Mouse (Mus musculus): ENCODE results near the gene Dynll1. TPM values are rescaled to one million over a fixed set of nuclear protein-coding genes. Genes with fewer than 3 reads are reported as not detected.

The Dynll1 gene
- polyA plus RNA-seq, 1 experiment: 690 TPM

- H3K27me3 ChIP-seq (ENCODE audit: control insufficient read depth, insufficient read depth, insufficient read length): no peaks in the 10 kb centered on the region
- peaks cover 30% of the 10 kb centered on the region for H3K79me3 ChIP-seq (ENCODE audit: low read depth)
- peaks cover 40% of the 10 kb centered on the region for H3K36me3 ChIP-seq (ENCODE audit: control insufficient read depth, insufficient read depth)
- H3ac ChIP-seq (ENCODE audit: control insufficient read depth, insufficient read length, low read depth): peak within 1 kb of the TSS; percentile 91
- peak within 1 kb of the TSS; percentile 71 for H3K4me3 ChIP-seq (ENCODE audit: insufficient read depth, poor library complexity, severe bottlenecking)
- peaks cover 72% of the 10 kb centered on the region for H3K79me2 ChIP-seq (ENCODE audit: control insufficient read depth, insufficient read depth)
- TF ChIP-seq MAX (IDR thresholded peaks at IDR 0.05) (peak; percentile 52), CTCF (IDR thresholded peaks at IDR 0.05; ENCODE audit: control insufficient read depth, insufficient read depth, insufficient read length) (no peak), MYOD1 (IDR thresholded peaks at IDR 0.05; ENCODE audit: control insufficient read depth, insufficient read length, low read depth) (no peak), CEBPB (IDR thresholded peaks at IDR 0.05; ENCODE audit: low read depth) (no peak), USF1 (IDR thresholded peaks at IDR 0.05; ENCODE audit: low read depth) (peak; percentile 3), MYOG (IDR thresholded peaks at IDR 0.05; ENCODE audit: control insufficient read depth, extremely low read depth, insufficient read length) (no peak)
These were observed 39.9 kb upstream of the Dynll1 start, which contains the start of the genes Gatc and Triap1 for GRCm38 (mm10) chr5:115340577-115341313. Gene Gatc, minus strand, starts transcription at chr5:115341178. Gene Triap1, plus strand, starts transcription at chr5:115341225.

- Histone ChIP-seq H3K79me3 (ENCODE audit: low read depth) (peaks cover 23% of the 10 kb centered on the region), H3K79me2 (ENCODE audit: control insufficient read depth, insufficient read depth) (peaks cover 65% of the 10 kb centered on the region), H3ac (ENCODE audit: control insufficient read depth, insufficient read length, low read depth) (no peak overlapping the region), H3K36me3 (ENCODE audit: control insufficient read depth, insufficient read depth) (peaks cover 39% of the 10 kb centered on the region), H3K4me3 (ENCODE audit: insufficient read depth, poor library complexity, severe bottlenecking) (peak overlapping the region; percentile 71), H3K27me3 (ENCODE audit: control insufficient read depth, insufficient read depth, insufficient read length) (no peaks in the 10 kb centered on the region)
- TF ChIP-seq FOSL1 (IDR thresholded peaks at IDR 0.05; ENCODE audit: insufficient read depth, low read length, poor library complexity, severe bottlenecking): no peak
- no peak for TF ChIP-seq USF1 (IDR thresholded peaks at IDR 0.05; ENCODE audit: low read depth)
- no peak for TF ChIP-seq CTCF (IDR thresholded peaks at IDR 0.05; ENCODE audit: control insufficient read depth, insufficient read depth, insufficient read length)
- TF ChIP-seq MYOG (IDR thresholded peaks at IDR 0.05; ENCODE audit: control insufficient read depth, extremely low read depth, insufficient read length): no peak
- no peak for TF ChIP-seq MAX (IDR thresholded peaks at IDR 0.05)
- TF ChIP-seq MYOD1 (IDR thresholded peaks at IDR 0.05; ENCODE audit: control insufficient read depth, insufficient read length, low read depth): no peak
- no peak for TF ChIP-seq CEBPB (IDR thresholded peaks at IDR 0.05; ENCODE audit: low read depth)
These were observed 39.2 kb upstream of the Dynll1 start for GRCm38 (mm10) chr5:115340007-115340406.

- TF ChIP-seq CTCF (IDR thresholded peaks at IDR 0.05; ENCODE audit: control insufficient read depth, insufficient read depth, insufficient read length): no peak
- no peak for TF ChIP-seq MYOD1 (IDR thresholded peaks at IDR 0.05; ENCODE audit: control insufficient read depth, insufficient read length, low read depth)
- no peak for TF ChIP-seq MAX (IDR thresholded peaks at IDR 0.05)
- no peak for TF ChIP-seq MYOG (IDR thresholded peaks at IDR 0.05; ENCODE audit: control insufficient read depth, extremely low read depth, insufficient read length)
- TF ChIP-seq FOSL1 (IDR thresholded peaks at IDR 0.05; ENCODE audit: insufficient read depth, low read length, poor library complexity, severe bottlenecking): no peak
- TF ChIP-seq USF1 (IDR thresholded peaks at IDR 0.05; ENCODE audit: low read depth): no peak
- no peak for TF ChIP-seq CEBPB (IDR thresholded peaks at IDR 0.05; ENCODE audit: low read depth)
- Histone ChIP-seq H3K4me3 (ENCODE audit: insufficient read depth, poor library complexity, severe bottlenecking) (no peak overlapping the region), H3K27me3 (ENCODE audit: control insufficient read depth, insufficient read depth, insufficient read length) (no peaks in the 10 kb centered on the region), H3K79me2 (ENCODE audit: control insufficient read depth, insufficient read depth) (peaks cover 42% of the 10 kb centered on the region), H3K36me3 (ENCODE audit: control insufficient read depth, insufficient read depth) (peaks cover 69% of the 10 kb centered on the region), H3ac (ENCODE audit: control insufficient read depth, insufficient read length, low read depth) (no peak overlapping the region), H3K79me3 (ENCODE audit: low read depth) (peaks cover 33% of the 10 kb centered on the region)
These were observed 32.8 kb upstream of the Dynll1 start for GRCm38 (mm10) chr5:115333626-115334025.

GRCm38 (mm10) chr5:115330955-115331354, 30.2 kb upstream of the Dynll1 start:
- H3ac ChIP-seq (ENCODE audit: control insufficient read depth, insufficient read length, low read depth): no peak overlapping the region
- peaks cover 65% of the 10 kb centered on the region for H3K36me3 ChIP-seq (ENCODE audit: control insufficient read depth, insufficient read depth)
- no peak overlapping the region for H3K4me3 ChIP-seq (ENCODE audit: insufficient read depth, poor library complexity, severe bottlenecking)
- H3K79me2 ChIP-seq (ENCODE audit: control insufficient read depth, insufficient read depth): peaks cover 66% of the 10 kb centered on the region
- H3K79me3 ChIP-seq (ENCODE audit: low read depth): peaks cover 47% of the 10 kb centered on the region
- TF ChIP-seq MYOD1 (IDR thresholded peaks at IDR 0.05; ENCODE audit: control insufficient read depth, insufficient read length, low read depth) (no peak), CEBPB (IDR thresholded peaks at IDR 0.05; ENCODE audit: low read depth) (no peak), CTCF (IDR thresholded peaks at IDR 0.05; ENCODE audit: control insufficient read depth, insufficient read depth, insufficient read length) (no peak), MYOG (IDR thresholded peaks at IDR 0.05; ENCODE audit: control insufficient read depth, extremely low read depth, insufficient read length) (no peak), MAX (IDR thresholded peaks at IDR 0.05) (no peak), USF1 (IDR thresholded peaks at IDR 0.05; ENCODE audit: low read depth) (no peak), FOSL1 (IDR thresholded peaks at IDR 0.05; ENCODE audit: insufficient read depth, low read length, poor library complexity, severe bottlenecking) (no peak)
- H3K27me3 ChIP-seq (ENCODE audit: control insufficient read depth, insufficient read depth, insufficient read length): no peaks in the 10 kb centered on the region

GRCm38 (mm10) chr5:115327610-115328548, 27.1 kb upstream of the Dynll1 start:
- Histone ChIP-seq H3K27me3 (ENCODE audit: control insufficient read depth, insufficient read depth, insufficient read length) (no peaks in the 10 kb centered on the region), H3K36me3 (ENCODE audit: control insufficient read depth, insufficient read depth) (peaks cover 36% of the 10 kb centered on the region), H3K79me2 (ENCODE audit: control insufficient read depth, insufficient read depth) (peaks cover 69% of the 10 kb centered on the region), H3K79me3 (ENCODE audit: low read depth) (peaks cover 46% of the 10 kb centered on the region), H3K4me3 (ENCODE audit: insufficient read depth, poor library complexity, severe bottlenecking) (peak overlapping the region; percentile 78), H3ac (ENCODE audit: control insufficient read depth, insufficient read length, low read depth) (peak overlapping the region; percentile 78)
- TF ChIP-seq FOSL1 (IDR thresholded peaks at IDR 0.05; ENCODE audit: insufficient read depth, low read length, poor library complexity, severe bottlenecking) (no peak), MAX (IDR thresholded peaks at IDR 0.05) (no peak), MYOD1 (IDR thresholded peaks at IDR 0.05; ENCODE audit: control insufficient read depth, insufficient read length, low read depth) (no peak), CTCF (IDR thresholded peaks at IDR 0.05; ENCODE audit: control insufficient read depth, insufficient read depth, insufficient read length) (no peak), MYOG (IDR thresholded peaks at IDR 0.05; ENCODE audit: control insufficient read depth, extremely low read depth, insufficient read length) (no peak), CEBPB (IDR thresholded peaks at IDR 0.05; ENCODE audit: low read depth) (no peak), USF1 (IDR thresholded peaks at IDR 0.05; ENCODE audit: low read depth) (no peak)
